Mouse (Mus musculus): ENCODE measurements at regions not wholly inside any gene's neighbourhood (a gene's known extent, or its start where the extent isn't known, plus 50 kb on each side); places are given as distances from the start of the nearest gene placed in this dataset.

- DNase-seq, result no peak
Measured at GRCm38 (mm10) chr15:29199988-29200387, 972.4 kb upstream of the Ctnnd2 start.

GRCm38 (mm10) chr15:29223667-29224066, 948.7 kb upstream of the Ctnnd2 start:
- DNase-seq, result peak; percentile 1 to 3

GRCm38 (mm10) chr15:29226889-29227288, 945.5 kb upstream of the Ctnnd2 start:
- DNase-seq, result no peak

GRCm38 (mm10) chr15:29234635-29235034, 937.8 kb upstream of the Ctnnd2 start:
- DNase-seq, result peak in 1 of 2 experiments; percentile 2

- no peak for DNase-seq
Measured at GRCm38 (mm10) chr15:29255152-29255551, 917.2 kb upstream of the Ctnnd2 start.

- DNase-seq, result no peak
Measured at GRCm38 (mm10) chr15:29266767-29267166, 905.6 kb upstream of the Ctnnd2 start.

GRCm38 (mm10) chr15:29296454-29296853, 875.9 kb upstream of the Ctnnd2 start:
- no peak for DNase-seq
